Mouse (Mus musculus) cortical plate, adult 2 months (tissue): ENCODE measurements around the gene Stat1. TPM values are rescaled to one million over a fixed set of nuclear protein-coding genes. Genes with fewer than 3 reads are reported as not detected.

Source experiments
- H3K27ac ChIP-seq: fragments of 200-500 bp; 2 replicates; pipeline ENCODE4 v1.5.1; 2012; ENCODE audit warnings: low read length, control low read depth, inconsistent platforms; ENCODE audit not compliant: insufficient read depth
- H3K4me1 ChIP-seq: fragments of 200-500 bp; 2 replicates; pipeline ENCODE4 v1.6.1; 2011; ENCODE audit warnings: low read length; ENCODE audit not compliant: control insufficient read depth, insufficient read depth
- H3K4me3 ChIP-seq: fragments of 200-500 bp; 2 replicates; pipeline ENCODE4 v1.5.1; 2011; ENCODE audit warnings: mild to moderate bottlenecking, low read length, control low read depth; ENCODE audit not compliant: insufficient read depth
- CTCF ChIP-seq: fragments of 200-500 bp; IDR thresholded peaks from 2 replicates; pipeline ENCODE4 v1.5.1; 2011; ENCODE audit warnings: mild to moderate bottlenecking, control low read depth, low read length; ENCODE audit not compliant: insufficient read depth; ENCODE audit errors: extremely low read depth
- POLR2A ChIP-seq: fragments of 200-500 bp; IDR thresholded peaks from 2 replicates; pipeline ENCODE4 v1.6.1; 2011; ENCODE audit warnings: mild to moderate bottlenecking, low read length, control low read depth; ENCODE audit not compliant: insufficient read depth; ENCODE audit errors: extremely low read depth
- polyA plus RNA-seq: library from polyadenylated mRNA; depleted of rRNA; stranded (reverse); fragments of >200 nt; gene quantifications from 2 replicates; pipeline ENCODE4 v1.2.3, GENCODE M21; 2012

Stat1 gene
- polyA plus RNA-seq, 1 experiment, result 18.1 TPM

GRCm38 (mm10) chr1:52107206-52107605 lies 12.0 kb upstream of the Stat1 start:
- Histone ChIP-seq H3K27ac (no peak overlapping the region), H3K4me3 (no peak overlapping the region), H3K4me1 (no peaks in the 10 kb centered on the region; the same call in 1 of the 2 replicates)
- TF ChIP-seq CTCF (no peak), POLR2A (no peak)

GRCm38 (mm10) chr1:52111217-52111616 lies 8.0 kb upstream of the Stat1 start:
- Histone ChIP-seq H3K4me3 (no peak overlapping the region), H3K27ac (no peak overlapping the region), H3K4me1 (no peaks in the 10 kb centered on the region; the same call in 1 of the 2 replicates)
- TF ChIP-seq POLR2A (no peak), CTCF (no peak)

GRCm38 (mm10) chr1:52112301-52112700 lies 6.9 kb upstream of the Stat1 start:
- H3K4me1 ChIP-seq, result no peaks in the 10 kb centered on the region; the same call in 1 of the 2 replicates
- TF ChIP-seq CTCF (no peak), POLR2A (no peak)
- H3K27ac ChIP-seq, result no peak overlapping the region
- no peak overlapping the region for H3K4me3 ChIP-seq

- H3K4me1 ChIP-seq, result no peaks in the 10 kb centered on the region; the same call in 1 of the 2 replicates
- no peak for TF ChIP-seq CTCF
- no peak for TF ChIP-seq POLR2A
- H3K27ac ChIP-seq, result peak overlapping the region; percentile 83
- H3K4me3 ChIP-seq, result peak overlapping the region; percentile 35
Measured at GRCm38 (mm10) chr1:52113067-52113665, 6.1 kb upstream of the Stat1 start.

- Histone ChIP-seq H3K4me1 (peaks cover 1% of the 10 kb centered on the region; the same call in 1 of the 2 replicates), H3K27ac (peak overlapping the region; percentile 83), H3K4me3 (peak overlapping the region; percentile 35)
- TF ChIP-seq POLR2A (peak; percentile 90), CTCF (peak; percentile 83)
Measured at GRCm38 (mm10) chr1:52113666-52114069, 5.6 kb upstream of the Stat1 start.

GRCm38 (mm10) chr1:52116441-52116840 lies 2.8 kb upstream of the Stat1 start:
- Histone ChIP-seq H3K4me3 (no peak overlapping the region), H3K4me1 (peaks cover 1% of the 10 kb centered on the region; the same call in 1 of the 2 replicates), H3K27ac (no peak overlapping the region)
- TF ChIP-seq POLR2A, result no peak
- no peak for TF ChIP-seq CTCF

- TF ChIP-seq CTCF (no peak), POLR2A (no peak)
- Histone ChIP-seq H3K4me3 (no peak overlapping the region), H3K27ac (no peak overlapping the region), H3K4me1 (peaks cover 1% of the 10 kb centered on the region; the same call in 1 of the 2 replicates)
Measured at GRCm38 (mm10) chr1:52117777-52118176, 1.5 kb upstream of the Stat1 start.

GRCm38 (mm10) chr1:52119691-52120090 lies 451 bp downstream of the Stat1 start:
- TF ChIP-seq POLR2A (no peak), CTCF (no peak)
- Histone ChIP-seq H3K4me1 (peaks cover 1% of the 10 kb centered on the region; the same call in 1 of the 2 replicates), H3K4me3 (peak overlapping the region; percentile 77), H3K27ac (no peak overlapping the region)

GRCm38 (mm10) chr1:52120191-52120590 lies 951 bp downstream of the Stat1 start:
- H3K27ac ChIP-seq, result no peak overlapping the region
- H3K4me1 ChIP-seq, result peaks cover 1% of the 10 kb centered on the region; the same call in 1 of the 2 replicates
- H3K4me3 ChIP-seq, result peak overlapping the region; percentile 77
- TF ChIP-seq POLR2A (no peak), CTCF (no peak)

- Histone ChIP-seq H3K4me3 (no peak overlapping the region), H3K27ac (no peak overlapping the region), H3K4me1 (peaks cover 1% of the 10 kb centered on the region; the same call in 1 of the 2 replicates)
- no peak for TF ChIP-seq CTCF
- no peak for TF ChIP-seq POLR2A
Measured at GRCm38 (mm10) chr1:52121052-52121451, 1.8 kb downstream of the Stat1 start.

- H3K27ac ChIP-seq, result no peak overlapping the region
- no peaks in the 10 kb centered on the region for H3K4me1 ChIP-seq
- TF ChIP-seq POLR2A (no peak), CTCF (no peak)
- H3K4me3 ChIP-seq, result no peak overlapping the region
Measured at GRCm38 (mm10) chr1:52124818-52125217, 5.6 kb downstream of the Stat1 start.
